Mouse (Mus musculus): Measurements from ENCODE around the gene Vars2. TPM values are rescaled to one million over a fixed set of nuclear protein-coding genes. Genes with fewer than 3 reads are reported as not detected.
A peak's percentile ranks its signal among the peaks of the same experiment; 100 is the strongest.

The Vars2 gene
- polyA plus RNA-seq (2012; rRNA removed), result 16.6 and 21.5 TPM in 2 replicates

DNA sequence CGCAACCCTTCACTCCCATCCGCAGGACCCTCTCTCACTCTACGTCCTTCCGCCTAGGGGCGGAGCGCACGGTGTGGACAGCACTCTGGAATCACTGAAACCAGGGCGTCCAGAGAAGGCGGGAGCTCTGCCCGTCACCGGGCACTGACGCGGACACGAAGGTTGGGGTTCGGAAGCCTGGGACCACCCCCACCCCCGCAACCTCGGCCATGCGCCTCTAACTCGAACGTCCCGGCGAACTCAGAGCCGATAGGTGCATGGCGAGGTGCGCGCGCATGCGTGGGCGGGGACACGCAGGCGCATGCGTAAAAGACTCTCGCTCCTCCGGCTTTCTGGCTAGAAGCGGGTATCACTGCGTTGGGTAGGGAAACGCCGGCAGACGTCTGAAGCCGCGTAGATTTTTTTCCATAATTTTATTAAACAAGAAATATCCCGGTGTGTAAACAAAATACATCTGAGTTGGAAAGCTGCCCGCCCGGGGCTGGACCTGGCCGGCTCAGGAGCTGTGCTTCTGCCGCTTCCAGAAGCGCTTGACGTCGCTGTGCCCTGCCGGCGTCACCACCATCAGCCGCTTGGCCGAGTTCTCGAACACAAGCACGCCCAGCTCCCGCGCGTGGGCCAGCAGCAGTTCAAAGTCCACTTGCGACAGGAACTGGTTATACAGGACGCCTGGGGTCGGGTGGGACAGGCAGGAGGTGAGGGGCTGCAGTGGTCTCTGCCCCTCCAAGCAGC, at the start of gene Vars2:
Vars2 (minus strand) TSS at position 259 of the 732 bp plus-strand sequence.
- peak; percentile 45 for DNase-seq (ENCODE audit: low read depth)

DNA sequence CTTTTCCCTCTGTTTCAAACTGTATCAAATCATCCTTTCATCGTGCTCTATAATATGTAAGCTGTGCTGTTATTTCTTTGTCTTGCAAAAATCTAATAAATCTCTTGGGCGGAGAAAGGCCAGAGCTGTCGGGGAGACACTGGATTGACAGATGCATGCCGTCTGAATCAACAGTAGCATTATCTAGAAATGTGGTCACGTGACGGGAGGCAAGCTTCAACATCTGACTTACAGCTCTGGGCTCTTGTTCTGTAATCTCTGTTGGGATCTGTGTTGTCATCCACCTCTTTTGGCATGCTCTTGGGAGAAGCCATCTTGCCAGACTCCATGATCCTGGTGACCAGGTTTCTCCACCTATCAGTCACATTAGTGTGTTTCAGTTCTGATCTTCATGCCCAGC, 49.7 kb upstream of the Vars2 start:
- no peak for DNase-seq (ENCODE audit: low read depth)

DNA sequence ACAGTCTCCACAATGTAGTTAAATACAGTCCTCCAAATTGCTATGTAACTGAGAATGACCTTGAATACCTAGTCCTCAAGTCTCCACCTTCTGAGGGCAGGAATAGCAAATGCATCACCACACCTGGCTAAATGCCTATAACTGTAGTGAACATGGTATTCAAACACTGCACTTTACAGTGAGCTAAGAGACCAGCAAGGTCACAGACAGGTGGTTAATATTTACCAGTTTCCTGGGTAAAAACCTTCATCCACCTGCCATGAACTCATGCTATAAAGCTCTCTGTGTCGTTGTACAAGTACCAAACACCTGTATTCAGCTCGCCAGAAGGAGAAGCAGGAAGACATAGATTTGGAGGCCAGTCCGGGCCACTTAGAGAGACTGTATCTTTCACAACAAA, 48.7 kb upstream of the Vars2 start:
- no peak for DNase-seq (ENCODE audit: low read depth)

DNA sequence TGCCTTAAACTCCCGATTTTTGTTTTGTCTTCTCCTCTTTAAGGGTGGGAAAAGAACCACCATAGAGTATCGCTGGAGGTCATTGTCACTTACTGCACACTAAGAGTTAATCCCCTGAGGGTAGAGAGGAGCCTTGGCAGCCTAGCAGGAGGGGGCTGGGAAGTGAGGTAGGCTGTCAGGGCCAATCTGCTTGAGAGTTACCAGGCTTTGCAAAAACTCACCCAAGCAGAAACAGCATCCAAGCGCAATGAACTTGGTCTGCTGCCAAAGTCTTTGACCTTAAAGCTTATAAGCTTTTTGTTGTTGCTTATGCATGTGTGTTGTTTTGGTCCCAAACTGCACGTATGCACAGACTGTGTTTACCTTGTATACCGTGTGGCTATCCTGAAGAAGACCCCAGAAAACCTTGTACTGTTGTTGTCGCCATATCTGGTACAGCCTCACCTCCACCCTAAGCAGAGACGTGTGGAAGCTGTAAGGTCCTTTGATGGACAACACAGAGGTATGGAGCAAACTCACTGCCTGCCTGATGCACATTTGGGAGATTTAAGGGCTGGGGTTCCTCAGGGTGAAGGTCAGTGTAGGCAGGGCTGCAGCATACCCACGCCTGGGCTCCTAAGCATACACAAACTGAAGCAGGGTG, 43.4 kb upstream of the Vars2 start:
- no peak for DNase-seq (ENCODE audit: low read depth)

DNA sequence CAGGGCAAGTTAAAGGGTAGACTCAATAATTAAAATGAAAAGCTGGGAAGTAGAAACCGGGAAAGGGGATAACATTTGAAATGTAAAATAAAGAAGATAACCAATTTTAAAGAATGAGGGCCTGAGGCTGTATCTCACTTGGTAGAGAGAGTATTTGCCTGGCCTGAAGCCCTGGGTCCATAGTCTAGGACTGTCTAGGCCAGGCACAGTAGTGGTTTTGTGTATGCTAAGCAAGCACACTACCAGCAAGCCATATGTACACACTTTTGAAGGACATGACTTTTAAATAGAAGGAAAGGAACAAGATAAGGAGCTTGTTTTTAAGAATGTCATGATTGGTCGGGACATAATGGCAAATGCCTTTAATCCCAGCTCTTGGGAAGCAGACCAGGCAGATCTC, 41.2 kb upstream of the Vars2 start:
- DNase-seq (ENCODE audit: low read depth), result no peak

DNA sequence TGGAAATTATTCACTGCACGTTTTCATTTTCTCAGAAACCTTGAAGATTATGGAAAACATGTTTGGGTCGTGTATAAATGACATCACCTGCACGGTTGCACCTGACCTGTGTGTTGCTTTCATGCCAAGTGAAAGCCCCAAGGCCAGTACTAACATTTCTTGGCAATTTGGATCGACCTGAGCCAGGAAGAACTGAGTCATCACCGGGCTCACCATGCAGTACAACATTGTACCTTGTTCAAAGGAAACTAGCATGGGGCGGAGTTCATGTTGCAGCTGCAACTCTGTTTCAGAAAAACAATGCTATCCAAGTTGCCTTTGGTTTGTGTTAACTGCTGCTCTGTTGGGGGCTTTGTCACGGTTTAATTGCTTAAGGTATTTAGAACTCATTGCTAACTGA, 40.5 kb upstream of the Vars2 start:
- DNase-seq (ENCODE audit: low read depth), result no peak

DNA sequence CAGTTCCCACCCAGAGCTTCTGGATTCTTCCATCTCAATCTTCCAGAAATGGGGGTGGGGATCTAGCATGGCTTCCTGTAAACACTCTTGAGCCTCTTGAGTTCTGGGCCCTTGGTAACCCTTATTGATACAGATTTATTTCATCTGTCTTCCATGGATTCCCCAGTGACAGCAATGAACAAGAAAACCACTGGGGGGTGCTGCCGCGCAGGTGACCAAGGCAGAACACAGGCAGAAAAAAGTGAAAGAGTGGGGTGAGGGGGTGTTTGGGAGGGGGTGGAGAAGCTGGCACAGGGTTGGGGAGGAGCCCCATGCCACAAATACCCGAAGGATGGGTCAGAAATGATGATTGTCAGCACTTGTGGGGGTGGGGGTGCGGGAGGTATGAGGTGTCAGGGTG, 38.4 kb upstream of the Vars2 start:
- DNase-seq (ENCODE audit: low read depth), result no peak

DNA sequence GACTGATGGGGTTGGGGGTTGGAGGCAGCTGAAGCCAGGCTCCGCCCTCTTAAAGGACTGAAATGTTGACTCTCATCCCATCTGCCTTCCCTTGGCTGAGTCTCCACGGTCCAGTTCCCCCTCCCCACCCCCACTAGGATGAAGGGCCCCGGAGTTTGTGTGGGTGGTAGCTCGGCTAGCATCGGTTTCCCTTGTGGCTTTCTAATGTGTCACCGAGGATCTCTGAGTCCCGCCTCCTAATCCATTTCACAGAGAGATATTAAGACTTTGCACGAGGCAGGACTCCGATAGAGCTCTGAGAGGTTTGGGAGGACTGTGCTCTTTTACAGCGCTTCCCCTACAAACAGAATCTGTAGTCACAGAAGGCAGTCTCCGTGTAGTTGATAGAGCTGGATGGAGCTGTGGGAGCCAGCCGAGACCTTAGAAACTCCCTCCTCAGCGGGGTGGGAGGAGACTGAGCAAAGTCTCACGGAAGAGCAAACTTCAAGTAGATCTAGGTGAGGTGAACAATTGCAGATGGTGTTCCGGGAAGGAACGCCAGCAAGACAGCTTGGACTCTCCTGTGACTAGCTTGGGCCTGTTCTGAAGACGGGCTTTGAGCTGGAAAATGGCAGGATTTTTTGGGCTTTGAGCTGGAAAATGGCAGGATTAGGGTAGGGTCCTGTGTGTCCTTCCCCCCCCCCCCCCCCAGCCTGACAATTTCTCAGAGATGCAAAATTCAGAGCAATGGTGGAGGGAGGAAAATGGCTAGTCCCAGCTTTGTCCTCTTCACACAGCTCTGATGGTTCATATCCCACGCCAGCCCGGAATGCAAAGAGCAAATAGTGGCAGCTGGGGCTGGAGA, 37.5 kb upstream of the Vars2 start, which contains the start of gene Ddr1:
Ddr1 (minus strand) TSS at position 1 of the 844 bp plus-strand sequence.
- no peak for DNase-seq (ENCODE audit: low read depth)

DNA sequence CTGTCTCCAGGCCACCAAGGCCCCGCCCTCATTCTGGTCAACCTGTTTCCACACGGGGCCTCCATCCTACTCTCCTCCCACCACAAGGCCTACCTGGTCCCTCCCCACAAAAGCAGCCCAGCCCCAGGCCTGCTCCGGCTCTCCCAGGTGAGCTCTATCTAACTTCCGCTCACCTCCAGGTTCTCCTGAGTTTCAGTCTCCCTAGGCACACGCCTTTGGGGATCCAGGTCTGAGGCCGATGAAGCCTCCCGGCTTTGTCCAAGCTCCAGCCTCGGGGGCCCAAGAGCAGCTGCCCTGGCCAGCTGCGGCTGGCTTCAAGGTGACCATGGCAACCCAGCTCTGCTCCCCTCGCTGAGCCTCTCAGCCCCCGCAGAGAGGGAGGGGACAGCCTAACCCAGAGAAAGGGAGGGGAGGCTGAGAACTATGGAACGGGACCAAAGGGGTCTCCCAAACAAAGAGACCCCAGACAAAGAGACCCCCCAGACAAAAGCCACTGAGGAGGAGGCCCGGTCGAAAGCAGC, 36.4 kb upstream of the Vars2 start:
- no peak for DNase-seq (ENCODE audit: low read depth)

DNA sequence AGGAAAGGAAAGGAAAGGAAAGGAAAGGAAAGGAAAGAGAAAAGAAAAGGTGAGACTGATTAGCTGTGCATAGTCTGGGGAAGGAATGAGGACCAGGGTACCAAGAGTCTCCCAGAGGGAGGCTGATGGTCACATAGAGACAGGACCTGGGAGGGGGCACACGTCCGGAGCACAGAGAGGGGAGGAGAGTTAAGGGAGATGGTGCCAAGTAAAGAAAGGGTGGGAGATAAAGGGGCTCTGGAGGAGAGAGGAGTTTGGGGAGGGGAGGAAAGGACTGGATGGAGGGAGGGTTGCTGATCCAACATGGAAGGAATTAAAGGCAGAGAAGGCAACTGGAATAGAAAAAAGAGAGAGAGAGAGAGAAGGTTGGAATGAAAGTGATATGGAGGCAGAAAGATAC, 35.7 kb upstream of the Vars2 start:
- no peak for DNase-seq (ENCODE audit: low read depth)

DNA sequence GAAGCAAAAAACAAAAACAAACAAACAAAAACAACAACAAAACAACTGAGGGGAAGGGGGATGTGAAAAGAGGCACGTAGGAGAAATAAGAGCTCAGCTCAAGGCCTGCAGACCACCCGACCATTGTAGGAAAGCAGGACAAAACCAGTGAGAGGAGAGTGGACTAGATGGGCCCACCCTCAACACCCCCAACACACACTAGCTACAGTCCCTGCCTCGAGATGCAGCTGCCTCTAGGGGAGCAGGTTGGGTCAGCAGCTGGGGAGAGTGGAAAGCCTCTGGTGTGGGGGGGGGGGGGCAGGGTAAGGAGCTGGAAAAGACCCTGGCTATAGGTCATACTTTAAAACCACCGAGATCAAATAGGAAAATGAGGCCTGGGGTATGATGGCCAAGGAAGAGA, 35.2 kb upstream of the Vars2 start:
- no peak for DNase-seq (ENCODE audit: low read depth)

DNA sequence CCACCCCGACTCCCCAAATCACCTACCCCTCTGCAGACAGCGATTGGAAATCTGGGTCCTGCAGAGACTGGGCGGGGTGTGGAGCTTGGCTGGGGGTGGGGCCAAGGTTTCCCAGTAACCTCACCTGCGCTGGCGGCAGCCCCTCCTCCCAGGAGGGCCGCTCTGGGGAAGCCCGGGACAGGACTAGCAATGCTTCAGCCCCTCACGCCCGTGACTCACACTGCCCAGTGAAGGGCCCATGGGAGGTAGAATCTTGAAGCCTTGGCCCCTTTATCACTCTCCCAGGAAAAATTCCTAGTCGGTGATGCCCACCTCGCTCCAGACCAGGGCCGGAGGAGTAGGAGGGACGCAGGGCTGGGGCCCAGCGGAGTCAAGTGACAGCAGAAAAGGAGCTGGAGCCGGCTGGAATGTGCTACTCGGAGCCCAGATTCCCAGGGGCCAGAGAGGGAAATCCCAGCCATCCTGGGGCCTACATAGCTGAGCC, 34.6 kb upstream of the Vars2 start:
- no peak for DNase-seq (ENCODE audit: low read depth)

DNA sequence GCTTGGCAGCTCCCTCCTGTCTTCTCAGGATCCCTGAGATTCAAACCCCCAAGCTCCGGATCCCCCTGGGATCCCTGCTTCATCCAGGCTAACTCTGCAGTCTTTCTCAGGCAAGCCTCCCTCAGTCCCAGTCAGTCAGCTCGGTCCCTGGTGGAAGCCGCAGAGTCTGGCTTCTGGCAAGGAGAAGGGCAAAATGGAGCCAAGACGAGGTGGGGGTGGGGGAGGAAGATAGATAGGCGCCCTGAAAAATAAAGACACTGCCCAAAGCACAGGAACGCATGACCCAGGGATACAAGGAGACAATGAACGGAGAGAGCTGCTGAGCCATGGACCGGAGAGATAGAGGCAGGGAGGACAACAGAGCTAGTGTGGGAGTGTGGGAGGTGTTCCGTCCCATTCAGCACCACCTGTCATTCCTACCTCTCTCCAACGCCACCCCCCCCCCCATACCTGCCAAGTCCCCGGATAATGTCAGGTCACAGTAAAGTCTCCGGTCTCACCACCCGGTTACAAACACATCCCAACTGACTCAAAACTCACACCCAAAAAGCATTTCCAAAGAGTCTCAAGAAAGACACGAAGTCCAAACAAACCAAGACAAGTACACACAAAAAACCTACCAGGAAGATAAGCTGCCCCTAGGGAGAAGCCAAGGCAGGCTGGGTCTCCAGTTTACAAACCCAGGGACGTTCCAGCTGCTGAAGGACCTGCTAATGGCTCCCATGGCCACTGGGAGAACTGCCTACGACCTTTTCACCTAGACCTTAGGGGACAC, 34.0 kb upstream of the Vars2 start:
- no peak for DNase-seq (ENCODE audit: low read depth)

DNA sequence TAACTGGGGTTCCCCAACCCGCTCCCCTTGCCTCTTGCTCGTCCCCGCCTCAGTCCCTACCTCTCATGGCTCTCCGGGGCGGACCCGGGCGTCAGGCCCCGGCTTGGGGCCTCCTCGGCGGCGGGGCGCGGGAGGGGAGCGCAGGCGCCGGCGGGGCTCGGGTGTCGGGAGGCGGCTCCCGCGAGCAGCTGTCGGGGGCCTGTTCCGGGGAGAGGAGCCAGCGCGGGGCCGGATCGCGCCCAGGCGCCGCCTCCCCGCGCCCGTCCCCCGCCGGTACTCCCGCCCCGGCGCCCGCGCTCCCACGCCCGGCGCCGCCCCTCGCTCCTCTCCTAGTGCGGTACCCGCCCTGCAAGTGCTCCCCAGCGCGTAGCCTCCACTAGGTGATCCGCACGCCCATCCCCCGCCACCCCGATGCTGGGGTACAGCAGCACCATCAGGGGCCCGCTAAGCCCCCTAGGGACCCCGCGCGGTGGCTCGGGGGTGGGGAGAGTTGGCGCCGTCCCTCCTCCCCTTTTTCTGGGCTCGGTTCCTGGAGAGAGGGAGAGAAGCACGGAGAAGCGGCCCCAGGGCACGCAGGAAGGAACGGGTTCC, 33.1 kb upstream of the Vars2 start:
- no peak for DNase-seq (ENCODE audit: low read depth)

DNA sequence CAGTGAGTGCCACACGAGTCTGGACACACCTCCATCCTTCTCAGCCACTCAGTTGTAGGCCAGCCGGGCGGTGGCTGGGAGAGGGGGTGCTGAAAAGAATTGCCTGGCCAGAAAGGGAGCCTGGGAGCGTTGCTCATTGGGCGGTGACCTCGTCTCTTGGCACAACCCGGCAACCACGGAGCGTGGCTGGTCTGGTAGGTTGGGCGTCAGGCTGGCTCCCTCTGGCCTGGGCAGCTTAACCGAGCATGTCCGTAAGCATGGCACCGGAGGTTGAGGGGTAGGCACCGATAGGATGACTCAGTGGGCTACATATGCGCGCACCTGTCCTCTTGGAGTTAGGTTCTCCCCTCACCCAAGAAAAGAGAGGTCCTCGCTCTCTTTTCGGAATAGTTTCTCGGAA, 32.5 kb upstream of the Vars2 start:
- DNase-seq (ENCODE audit: low read depth), result no peak

DNA sequence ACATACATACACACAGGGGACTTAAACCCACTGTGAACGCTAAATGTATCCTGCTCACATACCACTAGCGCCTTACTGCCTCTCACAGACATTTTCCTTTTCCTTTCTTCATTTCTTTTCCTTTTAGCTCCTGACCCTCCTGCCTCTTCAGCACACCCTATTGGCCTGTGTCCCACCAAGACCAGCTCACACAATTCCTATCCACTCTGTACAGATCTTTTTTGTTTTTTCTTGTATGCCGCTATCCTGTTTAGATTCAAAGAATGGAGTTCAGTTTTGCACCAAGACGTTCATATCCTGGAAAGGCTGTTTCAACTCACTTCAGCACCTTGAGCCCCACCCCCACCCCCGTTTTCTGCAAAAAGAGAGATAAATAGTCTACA, 31.1 kb upstream of the Vars2 start:
- DNase-seq (ENCODE audit: low read depth), result no peak

DNA sequence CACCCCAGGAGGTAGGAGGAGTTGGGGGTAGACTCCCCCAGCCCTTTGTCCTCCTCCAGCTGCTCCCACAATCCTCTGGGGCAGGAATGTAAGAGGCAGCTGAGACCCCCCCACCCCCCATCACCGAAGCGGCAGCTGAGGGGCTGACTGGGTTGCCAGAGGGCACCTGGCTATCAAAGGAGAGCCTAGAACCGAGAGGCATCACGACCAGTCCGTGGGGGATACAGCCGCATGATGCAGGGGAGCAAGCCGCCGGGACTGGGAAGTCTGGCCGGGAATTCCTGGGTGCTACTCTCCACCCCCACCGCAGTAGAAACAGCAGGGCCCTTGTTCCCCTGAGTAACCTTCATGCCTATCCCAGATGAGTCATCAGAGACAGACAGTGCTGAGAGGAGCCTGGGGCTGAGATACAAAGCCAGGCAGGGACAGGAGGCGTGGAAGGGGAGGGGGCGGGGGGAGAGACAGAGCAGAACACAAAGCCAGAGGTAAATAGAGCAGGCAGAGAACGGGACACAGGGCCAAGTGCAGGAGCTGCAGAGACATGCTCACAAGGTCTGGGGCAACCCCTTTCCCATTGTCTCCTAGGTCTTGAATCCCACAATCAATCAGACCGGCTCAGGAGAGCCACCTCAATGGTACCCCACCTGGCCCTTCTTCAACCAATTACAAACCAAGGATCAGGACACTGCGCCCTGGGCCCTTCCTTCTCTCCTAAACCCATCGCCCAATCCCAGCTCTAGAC, 30.5 kb upstream of the Vars2 start:
- peak; percentile 93 for DNase-seq (ENCODE audit: low read depth)

DNA sequence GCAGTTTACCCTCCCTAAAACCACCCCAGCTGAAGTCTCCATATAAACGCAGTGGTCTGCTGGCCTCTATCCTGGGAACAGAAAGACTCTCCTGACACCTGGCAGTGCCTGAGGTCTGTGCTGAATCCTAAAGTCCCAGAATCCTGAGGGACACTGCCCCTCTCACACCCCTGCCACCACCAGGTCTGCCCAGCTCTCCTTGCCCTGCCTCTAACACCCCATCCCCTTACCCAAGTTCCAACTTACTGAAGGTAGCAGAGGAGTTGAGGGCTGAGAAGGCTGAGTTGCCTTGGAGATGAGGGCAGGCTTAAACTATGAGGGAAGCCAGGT, 30.0 kb upstream of the Vars2 start:
- DNase-seq (ENCODE audit: low read depth), result no peak

DNA sequence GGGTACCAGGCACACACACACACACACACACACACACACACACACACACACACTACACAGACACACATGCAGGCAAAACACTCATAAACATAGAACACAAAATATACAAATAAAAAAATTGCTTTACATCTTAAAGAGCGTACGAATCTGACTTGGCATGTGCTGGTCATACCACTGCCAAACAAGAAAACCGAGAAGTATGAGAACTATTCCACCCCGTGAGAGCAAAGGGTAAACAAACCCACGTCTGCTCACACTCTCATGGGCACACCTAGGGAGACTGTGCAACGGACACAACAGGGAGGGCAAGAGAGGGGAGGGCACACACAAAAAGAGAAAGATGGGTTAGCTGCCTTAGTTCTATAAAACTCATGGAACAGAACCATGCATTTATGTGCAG, 29.3 kb upstream of the Vars2 start:
- no peak for DNase-seq (ENCODE audit: low read depth)

DNA sequence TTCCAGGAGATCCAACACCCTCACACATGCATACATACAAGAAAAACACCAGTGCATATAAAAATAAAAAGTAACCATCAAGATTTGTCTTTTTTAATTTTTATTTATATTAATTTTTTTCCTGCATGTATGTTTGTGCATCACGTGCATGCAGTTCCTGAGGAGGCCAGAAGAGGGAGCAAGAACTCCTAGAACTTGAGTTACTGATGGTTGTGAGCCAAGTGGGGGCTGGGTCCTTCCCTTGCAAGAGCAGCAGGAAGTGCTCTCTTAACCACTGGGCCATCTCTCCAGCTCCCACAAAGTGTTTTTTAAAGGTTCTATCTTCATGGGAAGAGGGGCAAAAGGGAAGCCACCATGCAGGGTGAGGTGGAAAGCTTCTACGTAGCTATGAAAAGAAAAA, 27.9 kb upstream of the Vars2 start:
- no peak for DNase-seq (ENCODE audit: low read depth)

DNA sequence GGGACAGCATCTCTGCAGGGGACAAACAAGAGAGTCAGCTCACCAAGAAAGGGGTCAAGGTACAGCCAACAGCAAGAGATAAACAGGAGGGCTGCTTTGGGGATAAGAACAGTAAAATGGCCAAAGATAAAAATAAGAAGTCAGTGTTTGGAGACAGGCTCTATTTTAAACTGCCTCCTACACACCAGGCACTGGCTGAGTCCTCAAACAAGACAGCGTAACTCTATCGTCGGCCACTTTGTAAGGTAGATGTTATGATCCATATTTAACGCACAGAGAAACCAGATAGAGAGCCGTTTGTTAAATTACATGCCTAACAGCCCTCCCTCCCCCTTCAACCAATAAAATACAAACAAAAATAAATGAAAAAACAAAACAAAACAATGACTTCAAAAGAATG, 26.5 kb upstream of the Vars2 start:
- no peak for DNase-seq (ENCODE audit: low read depth)
